Mouse (Mus musculus) stomach, embryonic 16.5 days (tissue): ENCODE results near the gene Sipa1l2. TPM values are rescaled to one million over a fixed set of nuclear protein-coding genes. Genes with fewer than 3 reads are reported as not detected.
A peak's percentile ranks its signal among the peaks of the same experiment; 100 is the strongest.
"Not testable (repeated sequence)": the region's sequence is repeated elsewhere in the genome, so short reads cannot be mapped to it uniquely, and the experiment has no call there.

Source experiments
- ATAC-seq: fragments of 200-750 bp; cut with Nextera tagmentation; 2 replicates; pipeline ENCODE4 v1.8.0; 2017; ENCODE audit warnings: moderate number of reproducible peaks, moderate TSS enrichment; ENCODE audit not compliant: insufficient read depth, low FRiP score
- H3K27ac ChIP-seq: fragments of 300-500 bp; sonication (generic); 2 replicates; pipeline ENCODE4 v1.5.1; 2014; ENCODE audit warnings: low read length
- H3K27me3 ChIP-seq: fragments of 300-500 bp; sonication (generic); 2 replicates; pipeline ENCODE4 v1.6.1; 2014; ENCODE audit warnings: low read length, control low read depth, mixed read lengths; ENCODE audit not compliant: control insufficient read depth, insufficient read depth
- H3K36me3 ChIP-seq: fragments of 300-500 bp; sonication (generic); 2 replicates; pipeline ENCODE4 v1.6.1; 2014; ENCODE audit warnings: low read length; ENCODE audit not compliant: control insufficient read depth, insufficient read depth
- H3K4me1 ChIP-seq: fragments of 300-500 bp; sonication (generic); 2 replicates; pipeline ENCODE4 v1.6.1; 2014; ENCODE audit warnings: low read length, control low read depth, mixed read lengths; ENCODE audit not compliant: control insufficient read depth, insufficient read depth
- H3K4me2 ChIP-seq: fragments of 300-500 bp; sonication (generic); 2 replicates; pipeline ENCODE4 v1.6.1; 2014; ENCODE audit warnings: low read depth, low read length, mixed read lengths
- H3K4me3 ChIP-seq: fragments of 300-500 bp; sonication (generic); replicated peaks from 2 replicates; pipeline ENCODE4 v1.5.1; 2014; ENCODE audit warnings: mild to moderate bottlenecking, low read length
- H3K9ac ChIP-seq: fragments of 300-500 bp; sonication (generic); 2 replicates; pipeline ENCODE4 v1.6.1; 2014; ENCODE audit warnings: low read length
- H3K9me3 ChIP-seq: fragments of 300-500 bp; sonication (generic); replicated peaks from 2 replicates; pipeline ENCODE4 v1.6.1; 2016; ENCODE audit warnings: low read length, control low read depth; ENCODE audit not compliant: control insufficient read depth
- WGBS: fragments of 180-500 bp; shearing (Covaris S2); extraction: QIAGEN DNeasy Blood & Tissue Kit; methylation state at CpG from one replicate; pipeline ENCODE4 v1.1.7; 2014; 5-methylcytosine and 5-hydroxymethylcytosine counted together
- polyA plus RNA-seq: library from polyadenylated mRNA; unstranded; fragments of >200 nt; fragmentation: Nextera tagmentation; extraction: Ambion mirVana; gene quantifications from 2 replicates; pipeline ENCODE4 v1.2.1, GENCODE M21; 2015

The Sipa1l2 gene
- polyA plus RNA-seq, 1 experiment from 2014 or later: 9.3 TPM

DNA sequence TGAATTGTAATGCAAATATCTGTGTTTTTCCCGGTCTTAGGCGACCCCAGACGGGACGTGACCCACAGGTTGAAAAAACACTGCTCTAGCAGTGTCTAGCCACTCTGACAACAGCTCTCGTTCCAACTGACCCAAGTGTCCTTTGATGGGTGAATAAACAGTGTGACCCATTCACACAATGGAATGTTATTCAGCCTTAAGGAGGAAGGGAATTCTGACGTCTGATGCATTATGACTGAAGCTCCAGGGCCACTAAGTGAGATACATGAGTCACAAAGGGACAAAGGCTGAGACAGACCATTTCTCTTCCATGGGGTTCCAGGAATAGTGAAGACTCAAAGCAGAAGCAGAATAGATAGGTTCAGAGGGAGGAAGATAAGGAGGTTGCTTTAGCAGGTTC lies 47.5 kb downstream of the Sipa1l2 start:
- Histone ChIP-seq H3K36me3 (no peaks in the 10 kb centered on the region), H3K4me3 (no peak overlapping the region), H3K4me2 (no peak overlapping the region), H3K27me3 (no peaks in the 10 kb centered on the region), H3K9ac (no peak overlapping the region), H3K4me1 (peaks cover 9% of the 10 kb centered on the region), H3K9me3 (no peaks in the 10 kb centered on the region), H3K27ac (no peak overlapping the region)
- WGBS: 55% methylated on average over 6 of the region's 6 CpGs
- ATAC-seq: no peak

DNA sequence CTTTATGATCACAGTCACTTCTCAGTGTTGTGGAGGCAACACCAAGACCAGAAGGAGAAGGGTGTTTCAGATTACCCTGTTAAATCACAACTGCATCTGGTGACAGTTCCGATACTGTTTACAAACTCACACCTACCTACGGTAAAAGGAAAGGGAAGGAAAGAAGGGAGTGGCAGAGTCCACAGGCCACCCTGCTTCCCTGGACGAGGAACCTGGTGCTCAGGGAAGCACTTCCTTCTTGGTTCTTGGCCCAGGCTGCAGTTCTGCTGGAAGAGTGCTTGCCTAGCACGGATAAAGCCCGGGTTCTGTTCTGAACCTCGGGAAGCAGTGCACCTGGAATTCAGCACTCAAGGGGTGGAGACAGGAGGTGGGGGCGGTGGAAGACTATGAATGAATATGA lies 48.5 kb downstream of the Sipa1l2 start:
- H3K9ac ChIP-seq: no peak overlapping the region
- H3K4me3 ChIP-seq: no peak overlapping the region
- WGBS: 57% methylated on average over 7 of the region's 7 CpGs
- no peak overlapping the region for H3K27ac ChIP-seq
- peaks cover 4% of the 10 kb centered on the region; the same call in 1 of the 2 replicates for H3K4me1 ChIP-seq
- no peak for ATAC-seq
- H3K4me2 ChIP-seq: no peak overlapping the region
- H3K36me3 ChIP-seq: no peaks in the 10 kb centered on the region
- no peaks in the 10 kb centered on the region for H3K27me3 ChIP-seq
- H3K9me3 ChIP-seq: no peaks in the 10 kb centered on the region

DNA sequence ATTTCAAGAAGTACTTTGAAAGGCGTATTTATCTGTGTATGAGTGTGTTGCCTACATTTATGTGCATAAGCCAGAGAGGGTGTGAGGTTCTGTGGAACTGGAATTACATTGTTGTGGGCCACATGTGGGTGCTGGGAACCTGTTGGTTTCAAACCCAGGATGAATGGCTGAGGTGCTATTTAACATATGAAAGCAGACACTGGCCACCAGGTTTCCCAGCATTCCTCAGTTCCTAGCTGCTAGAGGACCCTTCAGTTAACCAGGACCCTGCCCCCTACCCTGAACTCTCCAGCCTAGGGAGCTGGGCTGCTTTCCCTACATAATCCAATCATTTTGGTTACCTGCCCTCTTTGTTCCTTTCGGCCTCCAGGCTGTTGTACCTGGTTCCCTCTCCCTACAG lies 49.3 kb downstream of the Sipa1l2 start:
- ATAC-seq, H3K4me1 ChIP-seq, H3K9me3 ChIP-seq, H3K4me2 ChIP-seq, H3K27me3 ChIP-seq, H3K27ac ChIP-seq, H3K4me3 ChIP-seq, H3K9ac ChIP-seq, H3K36me3 ChIP-seq: not testable (repeated sequence)
- WGBS: 88% methylated on average over 2 of the region's 2 CpGs

DNA sequence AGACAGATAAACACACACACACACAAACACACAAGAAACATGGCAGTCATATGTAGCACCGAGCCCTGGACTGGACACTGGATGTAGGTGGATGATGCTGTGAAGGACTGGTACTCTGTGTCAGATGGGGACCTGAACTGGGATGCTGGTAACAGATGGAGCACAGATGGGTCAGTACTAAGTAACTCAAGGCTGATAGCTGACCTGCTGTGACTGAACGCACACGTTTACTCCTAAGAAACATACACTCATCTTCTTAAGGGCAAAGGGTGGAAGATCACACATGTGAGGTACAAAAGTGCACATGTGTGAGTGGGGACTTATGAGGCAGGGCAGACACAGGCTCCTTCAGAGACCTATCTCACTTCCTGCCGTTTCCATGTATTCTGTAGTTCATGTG lies 50.7 kb downstream of the Sipa1l2 start:
- Histone ChIP-seq H3K9ac (no peak overlapping the region), H3K4me1 (peaks cover 8% of the 10 kb centered on the region), H3K4me3 (no peak overlapping the region), H3K27me3 (no peaks in the 10 kb centered on the region), H3K9me3 (no peaks in the 10 kb centered on the region), H3K27ac (no peak overlapping the region), H3K4me2 (no peak overlapping the region), H3K36me3 (no peaks in the 10 kb centered on the region)
- WGBS: 70% methylated on average over 4 of the region's 4 CpGs
- ATAC-seq: no peak

DNA sequence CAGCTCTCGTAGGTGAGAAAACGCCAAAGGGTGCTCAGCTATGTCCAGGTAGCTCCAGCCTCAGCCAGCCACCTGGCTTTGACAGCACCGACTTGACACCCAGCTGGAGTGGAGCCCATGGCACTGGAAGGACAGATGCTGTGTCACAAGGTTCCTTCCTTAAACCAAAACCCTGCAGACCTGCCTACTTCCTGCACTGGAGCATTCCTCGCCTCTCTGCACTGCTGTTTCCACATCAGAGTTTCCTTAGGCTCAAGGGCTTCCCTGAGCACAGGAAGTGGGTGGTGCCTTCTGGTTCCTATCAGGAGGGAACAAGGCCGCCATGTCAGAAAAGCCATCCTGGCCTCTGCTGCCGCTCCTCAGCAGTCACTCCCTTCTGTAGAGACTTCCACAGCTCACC lies 51.3 kb downstream of the Sipa1l2 start:
- peaks cover 14% of the 10 kb centered on the region for H3K4me1 ChIP-seq
- H3K27ac ChIP-seq: peak overlapping the region; percentile 30; the same call in 1 of the 2 replicates
- no peaks in the 10 kb centered on the region for H3K27me3 ChIP-seq
- H3K4me3 ChIP-seq: no peak overlapping the region
- H3K9me3 ChIP-seq: no peaks in the 10 kb centered on the region
- peak; percentile 51 for ATAC-seq
- no peak overlapping the region for H3K9ac ChIP-seq
- no peaks in the 10 kb centered on the region for H3K36me3 ChIP-seq
- no peak overlapping the region for H3K4me2 ChIP-seq
- 68% methylated on average over 6 of the region's 6 CpGs for WGBS

DNA sequence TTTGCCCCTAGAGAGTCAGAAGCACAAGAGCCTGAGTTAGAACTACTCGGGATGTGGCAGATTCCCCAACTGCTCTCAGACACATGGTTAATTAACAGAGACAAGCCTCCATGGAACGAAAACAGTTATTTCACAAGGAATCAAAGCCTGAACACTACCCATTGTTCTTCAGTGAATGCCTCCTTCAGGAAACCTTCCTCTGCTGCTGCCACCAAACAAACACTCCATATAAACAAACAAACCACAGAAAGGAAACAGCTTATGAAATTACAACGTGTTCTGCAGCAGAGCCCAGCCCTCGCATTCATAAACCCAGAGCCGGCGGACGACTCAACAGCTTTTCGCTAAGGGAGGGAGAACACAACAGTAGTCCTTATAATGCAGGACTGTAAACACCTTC lies 52.2 kb downstream of the Sipa1l2 start:
- no peak overlapping the region for H3K27ac ChIP-seq
- ATAC-seq: no peak
- H3K4me1 ChIP-seq: peaks cover 17% of the 10 kb centered on the region
- H3K4me2 ChIP-seq: no peak overlapping the region
- 64% methylated on average over 8 of the region's 8 CpGs for WGBS
- H3K36me3 ChIP-seq: no peaks in the 10 kb centered on the region
- H3K4me3 ChIP-seq: no peak overlapping the region
- H3K9me3 ChIP-seq: no peaks in the 10 kb centered on the region
- H3K9ac ChIP-seq: no peak overlapping the region
- H3K27me3 ChIP-seq: no peaks in the 10 kb centered on the region

DNA sequence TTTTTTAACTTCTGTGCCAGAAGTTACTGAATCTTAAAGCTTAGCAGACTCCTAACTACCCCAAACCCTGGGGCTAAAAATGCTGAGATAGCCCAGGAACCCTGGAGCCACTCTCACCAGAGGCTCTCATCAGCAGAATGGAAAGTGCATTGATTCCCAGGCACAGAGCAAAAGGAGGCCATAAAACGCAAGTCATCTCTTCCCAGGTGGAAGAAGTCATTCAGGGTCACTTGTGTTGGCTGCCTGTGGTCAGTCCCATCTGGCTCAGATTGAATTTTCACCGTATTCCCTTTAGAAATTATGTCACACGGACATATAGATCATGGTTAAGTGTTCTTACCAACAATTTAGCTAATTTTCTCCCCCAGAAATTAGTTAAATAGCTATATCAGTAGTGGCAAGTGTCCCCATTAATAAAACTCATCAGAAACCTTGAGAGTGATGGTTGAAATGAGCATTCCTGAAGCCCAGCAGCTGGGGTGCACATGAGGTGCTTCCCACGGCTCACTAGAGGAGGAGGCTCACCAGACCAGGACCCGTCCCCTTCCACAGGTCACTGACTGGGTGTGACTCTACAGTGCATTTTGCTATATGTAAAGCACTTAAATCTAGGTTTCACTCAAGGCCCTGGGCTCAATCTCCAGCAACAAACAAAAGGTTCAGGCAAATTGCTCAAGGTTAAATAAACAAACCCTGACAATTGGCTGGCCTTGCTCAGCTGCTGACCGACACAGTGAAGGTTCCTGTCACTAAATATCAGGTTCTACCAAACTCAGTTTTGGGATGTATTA lies 53.3 kb downstream of the Sipa1l2 start:
- H3K27me3 ChIP-seq: no peaks in the 10 kb centered on the region
- 60% methylated on average over 6 of the region's 6 CpGs for WGBS
- no peak overlapping the region for H3K4me3 ChIP-seq
- no peaks in the 10 kb centered on the region for H3K9me3 ChIP-seq
- no peak for ATAC-seq
- H3K4me1 ChIP-seq: peaks cover 18% of the 10 kb centered on the region
- H3K27ac ChIP-seq: no peak overlapping the region
- no peak overlapping the region for H3K9ac ChIP-seq
- H3K4me2 ChIP-seq: no peak overlapping the region
- H3K36me3 ChIP-seq: no peaks in the 10 kb centered on the region

DNA sequence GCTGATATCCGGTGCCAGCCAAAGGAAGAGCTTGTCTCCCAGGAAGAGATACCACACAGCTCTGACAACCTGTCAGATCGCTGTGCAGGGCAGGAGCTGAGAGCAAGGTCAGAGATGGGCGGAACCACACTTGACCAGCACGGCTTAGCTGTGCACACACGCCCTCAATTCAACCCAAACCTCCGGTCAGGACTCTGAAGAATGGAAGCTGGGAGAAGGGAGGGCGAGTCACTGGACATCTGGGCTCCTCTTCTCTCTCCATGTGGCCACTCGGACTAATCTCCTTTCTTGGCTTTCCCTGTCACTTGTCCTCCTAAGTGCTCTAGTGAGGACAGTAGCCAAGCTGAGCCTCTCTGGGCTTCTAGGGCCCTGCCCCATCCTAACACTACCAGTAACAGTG lies 53.9 kb downstream of the Sipa1l2 start:
- Histone ChIP-seq H3K36me3 (no peaks in the 10 kb centered on the region), H3K9me3 (no peaks in the 10 kb centered on the region), H3K27ac (no peak overlapping the region), H3K4me3 (no peak overlapping the region), H3K4me2 (no peak overlapping the region), H3K27me3 (no peaks in the 10 kb centered on the region), H3K4me1 (peaks cover 23% of the 10 kb centered on the region), H3K9ac (no peak overlapping the region)
- WGBS: 60% methylated on average over 8 of the region's 8 CpGs
- ATAC-seq: no peak

DNA sequence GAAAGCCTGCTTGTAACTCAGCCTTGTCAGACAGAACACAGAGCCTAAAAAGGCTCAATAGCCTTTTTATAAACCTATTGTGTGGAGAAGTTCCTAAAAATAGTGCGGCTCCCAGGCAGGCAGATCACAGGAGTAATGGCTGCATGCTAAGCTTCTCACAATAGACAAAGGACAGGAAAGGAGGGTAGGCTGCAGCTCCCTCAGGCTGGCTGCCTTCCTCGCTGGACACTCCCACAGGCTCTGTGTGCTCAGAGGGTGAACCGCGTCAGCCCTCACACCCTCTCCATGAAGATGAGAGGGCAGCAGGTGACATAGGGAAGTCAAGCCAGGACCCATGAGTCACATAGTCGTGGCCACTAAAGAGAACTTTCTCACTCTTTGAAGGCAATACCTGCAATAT lies 55.7 kb downstream of the Sipa1l2 start:
- no peak overlapping the region for H3K4me2 ChIP-seq
- peak overlapping the region; percentile 83 for H3K27ac ChIP-seq
- peak; percentile 63; the same call in 1 of the 2 replicates for ATAC-seq
- no peaks in the 10 kb centered on the region for H3K36me3 ChIP-seq
- no peak overlapping the region for H3K4me3 ChIP-seq
- H3K9ac ChIP-seq: peak overlapping the region; percentile 23; the same call in 1 of the 2 replicates
- no peaks in the 10 kb centered on the region for H3K9me3 ChIP-seq
- WGBS: 31% methylated on average over 5 of the region's 5 CpGs
- H3K27me3 ChIP-seq: no peaks in the 10 kb centered on the region
- peaks cover 23% of the 10 kb centered on the region for H3K4me1 ChIP-seq
